Mouse (Mus musculus): ENCODE data around the gene Ldb2.

DNA sequence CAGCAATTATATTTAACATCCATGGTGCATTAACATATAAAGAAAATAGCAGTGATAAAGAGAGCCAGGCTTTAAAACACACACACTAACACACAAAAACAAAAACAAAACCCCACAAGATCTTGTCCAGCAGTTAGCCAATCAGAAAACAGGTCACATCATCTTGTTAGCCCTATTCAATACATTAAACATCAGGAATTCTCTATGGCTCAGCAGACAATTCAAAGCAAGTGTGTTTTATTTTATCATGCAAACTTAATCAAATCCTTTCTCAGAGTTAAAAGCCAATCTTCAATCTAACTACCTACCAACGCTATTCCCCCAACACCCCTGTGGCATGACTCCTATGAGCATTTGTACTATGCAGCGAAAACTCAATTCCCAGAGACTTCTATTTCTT lies 1.4 kb downstream of the Ldb2 start:
- TF ChIP-seq CTCF (IDR thresholded peaks at IDR 0.05) (no peak), POLR2A (IDR thresholded peaks at IDR 0.05; ENCODE audit: insufficient read depth, low read depth, low read length) (no peak), EP300 (IDR thresholded peaks at IDR 0.05; ENCODE audit: insufficient read depth, low read depth, low read length) (no peak)
